Mouse (Mus musculus) testis, adult 2 months (tissue): ENCODE measurements around the gene Prkn. TPM values are rescaled to one million over a fixed set of nuclear protein-coding genes. Genes with fewer than 3 reads are reported as not detected.

ENCODE experiments used
- H3K27ac ChIP-seq: fragments of 200-500 bp; 2 replicates; pipeline ENCODE4 v1.5.1; 2012; ENCODE audit warnings: low read depth, low read length; ENCODE audit not compliant: control insufficient read depth, insufficient read depth
- H3K27me3 ChIP-seq: fragments of 200-500 bp; 2 replicates; pipeline ENCODE4 v1.6.1; 2012; ENCODE audit warnings: mild to moderate bottlenecking, low read length, moderate library complexity; ENCODE audit not compliant: control insufficient read depth, insufficient read depth
- H3K36me3 ChIP-seq: fragments of 200-500 bp; 2 replicates; pipeline ENCODE4 v1.6.1; 2012; ENCODE audit warnings: mild to moderate bottlenecking, low read length; ENCODE audit not compliant: control insufficient read depth, insufficient read depth
- H3K4me1 ChIP-seq: fragments of 200-500 bp; 2 replicates; pipeline ENCODE4 v1.6.1; 2012; ENCODE audit warnings: low read length; ENCODE audit not compliant: control insufficient read depth, insufficient read depth
- H3K4me3 ChIP-seq: fragments of 200-500 bp; 2 replicates; pipeline ENCODE4 v1.5.1; 2012; ENCODE audit warnings: low read depth, mild to moderate bottlenecking, low read length, moderate library complexity, mixed read lengths; ENCODE audit not compliant: control insufficient read depth
- CTCF ChIP-seq: fragments of 200-500 bp; IDR thresholded peaks from 2 replicates; pipeline ENCODE4 v1.5.1; 2012; ENCODE audit warnings: low read depth, mild to moderate bottlenecking, inconsistent platforms, low read length, moderate library complexity; ENCODE audit not compliant: control insufficient read depth, insufficient read depth, insufficient replicate concordance
- POLR2A ChIP-seq: fragments of 200-500 bp; IDR thresholded peaks from 2 replicates; pipeline ENCODE4 v1.6.1; 2012; ENCODE audit warnings: low read depth, mild to moderate bottlenecking, inconsistent platforms, low read length, moderate library complexity; ENCODE audit not compliant: control insufficient read depth
- polyA plus RNA-seq: library from polyadenylated mRNA; depleted of rRNA; stranded (reverse); fragments of >200 nt; gene quantifications from 2 replicates; pipeline ENCODE4 v1.2.3, GENCODE M21; 2012

Gene Prkn
- polyA plus RNA-seq, 1 experiment = 13.2 TPM

- no peaks in the 10 kb centered on the region for H3K36me3 ChIP-seq
- H3K27ac ChIP-seq = no peak overlapping the region
- no peak overlapping the region for H3K4me3 ChIP-seq
- no peak for TF ChIP-seq POLR2A
- no peaks in the 10 kb centered on the region for H3K27me3 ChIP-seq
- no peaks in the 10 kb centered on the region for H3K4me1 ChIP-seq
These were observed 98.6 kb downstream of the Prkn start for GRCm38 (mm10) chr17:10938755-10939154.

- TF ChIP-seq CTCF = no peak
- no peak for TF ChIP-seq POLR2A
- Histone ChIP-seq H3K4me1 (no peaks in the 10 kb centered on the region), H3K27ac (no peak overlapping the region), H3K27me3 (no peaks in the 10 kb centered on the region), H3K36me3 (no peaks in the 10 kb centered on the region), H3K4me3 (no peak overlapping the region)
These were observed 106.4 kb downstream of the Prkn start for GRCm38 (mm10) chr17:10946552-10946951.

GRCm38 (mm10) chr17:10947614-10948013 is 107.4 kb downstream of the Prkn start:
- TF ChIP-seq CTCF (no peak), POLR2A (no peak)
- Histone ChIP-seq H3K27me3 (no peaks in the 10 kb centered on the region), H3K4me1 (no peaks in the 10 kb centered on the region), H3K4me3 (no peak overlapping the region), H3K36me3 (no peaks in the 10 kb centered on the region), H3K27ac (no peak overlapping the region)

GRCm38 (mm10) chr17:10959066-10959864 is 119.1 kb downstream of the Prkn start:
- Histone ChIP-seq H3K4me1 (no peaks in the 10 kb centered on the region), H3K36me3 (no peaks in the 10 kb centered on the region), H3K27me3 (no peaks in the 10 kb centered on the region), H3K4me3 (no peak overlapping the region), H3K27ac (no peak overlapping the region)
- TF ChIP-seq CTCF (no peak), POLR2A (no peak)

GRCm38 (mm10) chr17:10962151-10962550 is 122.0 kb downstream of the Prkn start:
- TF ChIP-seq POLR2A (no peak), CTCF (no peak)
- H3K27ac ChIP-seq = no peak overlapping the region
- H3K36me3 ChIP-seq = no peaks in the 10 kb centered on the region
- no peaks in the 10 kb centered on the region for H3K4me1 ChIP-seq
- no peaks in the 10 kb centered on the region for H3K27me3 ChIP-seq
- H3K4me3 ChIP-seq = no peak overlapping the region

- Histone ChIP-seq H3K36me3 (no peaks in the 10 kb centered on the region), H3K4me1 (no peaks in the 10 kb centered on the region), H3K4me3 (no peak overlapping the region), H3K27me3 (no peaks in the 10 kb centered on the region), H3K27ac (no peak overlapping the region)
- TF ChIP-seq POLR2A (no peak), CTCF (no peak)
These were observed 142.0 kb downstream of the Prkn start for GRCm38 (mm10) chr17:10982136-10982535.

GRCm38 (mm10) chr17:10987040-10987439 is 146.9 kb downstream of the Prkn start:
- Histone ChIP-seq H3K4me1 (no peaks in the 10 kb centered on the region), H3K4me3 (no peak overlapping the region), H3K36me3 (no peaks in the 10 kb centered on the region), H3K27me3 (no peaks in the 10 kb centered on the region), H3K27ac (no peak overlapping the region)
- TF ChIP-seq POLR2A (no peak), CTCF (no peak)
